Mouse (Mus musculus) liver, adult (tissue): ENCODE data around the gene Cracr2a.

Source experiments
- GATA4 ChIP-seq: IDR thresholded peaks from 2 replicates; pipeline ENCODE4 v1.6.1; 2014; ENCODE audit warnings: mild to moderate bottlenecking, low read length; ENCODE audit not compliant: insufficient replicate concordance

The Cracr2a gene

GRCm38 (mm10) chr6:127593487-127593886 lies 32.3 kb downstream of the Cracr2a start:
- TF ChIP-seq GATA4: no peak

GRCm38 (mm10) chr6:127599280-127599679 lies 38.1 kb downstream of the Cracr2a start:
- no peak for TF ChIP-seq GATA4

- no peak for TF ChIP-seq GATA4
Observed at GRCm38 (mm10) chr6:127605067-127606025, 44.2 kb downstream of the Cracr2a start.

GRCm38 (mm10) chr6:127609673-127610072 lies 48.5 kb downstream of the Cracr2a start:
- no peak for TF ChIP-seq GATA4

- no peak for TF ChIP-seq GATA4
Observed at GRCm38 (mm10) chr6:127611216-127611615, 50.1 kb downstream of the Cracr2a start.

- no peak for TF ChIP-seq GATA4
Observed at GRCm38 (mm10) chr6:127614083-127614984, 53.2 kb downstream of the Cracr2a start.

- TF ChIP-seq GATA4: no peak
Observed at GRCm38 (mm10) chr6:127616623-127617022, 55.5 kb downstream of the Cracr2a start.

- no peak for TF ChIP-seq GATA4
Observed at GRCm38 (mm10) chr6:127617258-127618025, 56.3 kb downstream of the Cracr2a start.

- no peak for TF ChIP-seq GATA4
Observed at GRCm38 (mm10) chr6:127618686-127619085, 57.5 kb downstream of the Cracr2a start.

GRCm38 (mm10) chr6:127625135-127625534 lies 64.0 kb downstream of the Cracr2a start:
- no peak for TF ChIP-seq GATA4

GRCm38 (mm10) chr6:127627453-127627852 lies 66.3 kb downstream of the Cracr2a start:
- TF ChIP-seq GATA4: no peak

GRCm38 (mm10) chr6:127629249-127629648 lies 68.1 kb downstream of the Cracr2a start:
- no peak for TF ChIP-seq GATA4

GRCm38 (mm10) chr6:127634858-127635257 lies 73.7 kb downstream of the Cracr2a start:
- TF ChIP-seq GATA4: no peak

- no peak for TF ChIP-seq GATA4
Observed at GRCm38 (mm10) chr6:127635462-127636189, 74.5 kb downstream of the Cracr2a start.
